Mouse (Mus musculus) C2C12 (cell line): ENCODE measurements at regions not wholly inside any gene's neighbourhood (a gene's known extent, or its start where the extent isn't known, plus 50 kb on each side); places are given as distances from the start of the nearest gene placed in this dataset.

Experiments
- CEBPB ChIP-seq: IDR thresholded peaks from one replicate; pipeline ENCODE4 v1.6.1; 2011; ENCODE audit warnings: low read depth, mild to moderate bottlenecking, control low read depth, moderate library complexity
- CTCF ChIP-seq: IDR thresholded peaks from one replicate; pipeline ENCODE4 v1.5.1; 2011; ENCODE audit not compliant: control insufficient read depth, insufficient read depth, insufficient read length
- FOSL1 ChIP-seq: IDR thresholded peaks from one replicate; pipeline ENCODE4 v1.8.0; 2011; ENCODE audit warnings: mild to moderate bottlenecking, low read length; ENCODE audit not compliant: poor library complexity, insufficient read depth, severe bottlenecking
- MAX ChIP-seq: IDR thresholded peaks from one replicate; pipeline ENCODE4 v1.6.1; 2011; ENCODE audit warnings: mild to moderate bottlenecking, control low read depth
- MYOD1 ChIP-seq: IDR thresholded peaks from one replicate; pipeline ENCODE4 v1.6.1; 2011; ENCODE audit warnings: low read depth; ENCODE audit not compliant: control insufficient read depth, insufficient read length
- MYOG ChIP-seq: IDR thresholded peaks from one replicate; pipeline ENCODE4 v1.6.1; 2011; ENCODE audit not compliant: control insufficient read depth, insufficient read length; ENCODE audit errors: extremely low read depth
- USF1 ChIP-seq: IDR thresholded peaks from one replicate; pipeline ENCODE4 v1.6.1; 2011; ENCODE audit warnings: low read depth, mild to moderate bottlenecking, control low read depth, moderate library complexity

- TF ChIP-seq CTCF (no peak), USF1 (no peak), CEBPB (no peak), MAX (no peak), MYOG (no peak), FOSL1 (no peak), MYOD1 (no peak)
These were observed 341.2 kb upstream of the Ercc4 start for GRCm38 (mm10) chr16:12768161-12768895.
